Mouse (Mus musculus): Measurements from ENCODE around the gene Traf1. TPM values are rescaled to one million over a fixed set of nuclear protein-coding genes. Genes with fewer than 3 reads are reported as not detected.

The Traf1 gene
- total and polyA plus RNA-seq, 2 experiments from 2014 or later = 2.6 to 3.9 TPM

DNA sequence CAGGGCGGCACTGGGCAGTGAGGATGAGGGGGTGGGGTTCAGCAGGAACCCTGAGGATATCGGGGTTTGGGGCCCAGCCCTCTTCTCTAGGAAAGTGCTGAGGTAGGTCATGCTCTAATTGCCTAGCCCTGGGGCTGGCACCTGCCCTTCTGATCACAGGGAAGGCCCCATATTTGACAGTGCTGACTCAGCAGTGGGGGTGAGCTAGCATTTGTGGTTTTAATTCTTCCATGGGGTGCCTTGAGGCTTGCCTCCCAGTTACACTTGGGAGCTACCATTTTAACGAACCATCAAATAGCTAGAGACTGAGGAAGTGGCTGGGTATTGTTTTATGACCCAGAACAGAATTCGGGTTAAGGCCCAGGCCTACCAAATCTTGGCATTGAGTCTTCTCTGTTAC is 16.0 kb downstream of the Traf1 start:
- H3K27ac ChIP-seq = no peak overlapping the region
- TF ChIP-seq CTCF (IDR thresholded peaks at IDR 0.05; ENCODE audit: low read depth) = no peak
- no peak overlapping the region for H3K4me3 ChIP-seq (ENCODE audit: low read length)
- no peaks in the 10 kb centered on the region for H3K27me3 ChIP-seq (ENCODE audit: insufficient read depth, low read length)
- ATAC-seq (no peak), DNase-seq (ENCODE audit: low spot score) (no peak)
- no peaks in the 10 kb centered on the region; the same call in 1 of the 2 replicates for H3K4me1 ChIP-seq (ENCODE audit: insufficient read depth, low read length)
- H3K36me3 ChIP-seq (ENCODE audit: insufficient read depth, low read length) = no peaks in the 10 kb centered on the region
- H3K4me2 ChIP-seq (ENCODE audit: low read depth, low read length) = no peak overlapping the region
- H3K9me3 ChIP-seq (ENCODE audit: low read length) = no peaks in the 10 kb centered on the region
- WGBS = 84% methylated on average over 4 of the region's 4 CpGs
- H3K9ac ChIP-seq (replicated peaks; ENCODE audit: low read length) = no peak overlapping the region

DNA sequence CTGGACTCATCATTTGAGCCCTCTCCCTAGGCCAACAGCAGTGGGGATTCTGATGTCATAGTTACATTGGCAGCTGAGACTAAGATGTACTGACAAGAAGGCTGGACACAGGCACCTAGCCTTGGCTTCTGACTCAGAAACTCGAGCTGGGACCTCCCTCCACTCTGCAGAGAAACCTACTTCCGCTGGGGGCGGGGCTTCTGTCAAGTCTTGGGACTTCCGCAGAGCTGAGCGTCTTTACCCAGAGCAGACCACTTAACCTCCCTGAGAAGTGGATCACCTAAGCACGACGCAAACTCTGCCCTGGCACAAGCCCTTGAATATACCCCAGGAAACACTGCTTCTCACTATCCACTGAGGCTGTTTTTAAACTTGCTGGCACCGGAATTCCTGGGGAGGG is 16.8 kb downstream of the Traf1 start:
- H3K27me3 ChIP-seq (ENCODE audit: insufficient read depth, low read length) = no peaks in the 10 kb centered on the region
- no peaks in the 10 kb centered on the region for H3K36me3 ChIP-seq (ENCODE audit: insufficient read depth, low read length)
- H3K4me2 ChIP-seq (ENCODE audit: low read depth, low read length) = no peak overlapping the region
- DNase-seq (ENCODE audit: low spot score) (peak; percentile 12), ATAC-seq (no peak)
- H3K27ac ChIP-seq = no peak overlapping the region
- H3K9me3 ChIP-seq (ENCODE audit: low read length) = no peaks in the 10 kb centered on the region
- TF ChIP-seq CTCF (IDR thresholded peaks at IDR 0.05; ENCODE audit: low read depth) = no peak
- WGBS = 34% methylated on average over 8 of the region's 8 CpGs
- no peak overlapping the region for H3K4me3 ChIP-seq (ENCODE audit: low read length)
- H3K4me1 ChIP-seq (ENCODE audit: insufficient read depth, low read length) = peaks cover 5% of the 10 kb centered on the region; the same call in 1 of the 2 replicates
- no peak overlapping the region for H3K9ac ChIP-seq (replicated peaks; ENCODE audit: low read length)

DNA sequence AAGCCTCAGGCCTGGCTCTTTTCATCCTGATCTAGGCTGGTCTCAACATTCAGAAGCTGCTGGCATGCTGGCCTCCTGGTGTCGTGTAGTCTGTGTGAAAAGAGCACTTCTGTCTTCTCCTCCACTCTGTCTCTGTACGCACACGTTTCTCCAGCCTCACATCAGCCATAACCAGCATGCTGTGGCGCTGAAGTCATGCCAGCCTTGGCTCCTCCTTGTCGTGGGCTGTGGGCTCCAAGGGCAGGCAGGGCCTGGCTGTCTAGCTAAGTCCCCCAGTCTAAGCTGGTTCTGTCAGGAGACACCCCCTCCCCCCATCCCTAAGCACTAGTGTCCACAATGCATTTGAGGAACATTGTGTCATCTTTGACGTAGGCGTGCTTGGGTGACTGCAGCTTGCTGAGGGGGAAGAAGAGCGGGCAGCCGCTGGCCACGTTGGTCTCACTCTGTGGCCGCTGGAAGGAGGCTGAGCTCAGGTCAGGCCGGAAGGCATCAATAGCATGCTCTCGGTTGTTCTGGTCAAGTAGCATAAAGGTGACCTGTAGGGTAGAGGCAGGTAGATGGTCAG is 17.9 kb downstream of the Traf1 start:
- Histone ChIP-seq H3K9me3 (ENCODE audit: low read length) (no peaks in the 10 kb centered on the region), H3K4me3 (ENCODE audit: low read length) (no peak overlapping the region), H3K4me1 (ENCODE audit: insufficient read depth, low read length) (peaks cover 6% of the 10 kb centered on the region; the same call in 1 of the 2 replicates), H3K9ac (replicated peaks; ENCODE audit: low read length) (no peak overlapping the region), H3K36me3 (ENCODE audit: insufficient read depth, low read length) (no peaks in the 10 kb centered on the region), H3K4me2 (ENCODE audit: low read depth, low read length) (no peak overlapping the region), H3K27ac (no peak overlapping the region), H3K27me3 (ENCODE audit: insufficient read depth, low read length) (no peaks in the 10 kb centered on the region)
- WGBS = 69% methylated on average over 13 of the region's 13 CpGs
- peak; percentile 22 for DNase-seq (ENCODE audit: low spot score)
- ATAC-seq = no peak
- no peak for TF ChIP-seq CTCF (IDR thresholded peaks at IDR 0.05; ENCODE audit: low read depth)

DNA sequence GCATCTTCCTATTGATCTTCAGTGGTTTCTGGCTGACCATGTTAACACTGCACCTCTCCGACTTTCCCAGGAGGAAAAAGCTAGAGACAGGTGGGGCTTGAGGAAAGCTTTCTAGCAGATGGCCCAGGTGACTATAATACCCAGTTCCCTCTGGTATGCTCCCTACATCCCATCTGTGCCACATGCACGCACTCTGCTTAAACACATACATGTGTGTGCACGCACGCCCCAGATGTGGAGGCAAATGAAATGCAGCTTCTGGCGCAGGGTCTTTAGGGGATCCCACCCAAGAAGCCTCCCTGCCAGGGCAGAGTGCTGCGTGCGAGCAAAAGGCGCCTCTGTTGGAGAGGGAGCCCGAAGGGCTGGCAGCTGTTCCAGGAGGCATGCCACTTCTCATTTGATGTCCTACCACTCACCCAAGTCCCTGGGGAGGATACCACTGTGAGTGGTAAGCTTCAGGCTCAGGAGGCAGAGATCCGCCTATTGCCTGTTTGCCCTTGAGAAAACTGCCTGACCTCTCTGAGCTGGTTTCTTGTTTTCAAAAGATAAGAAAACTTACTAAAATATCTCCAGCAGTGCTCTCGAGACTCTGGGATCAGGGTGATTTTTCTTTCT is 20.4 kb downstream of the Traf1 start:
- no peak for ATAC-seq
- H3K4me3 ChIP-seq (ENCODE audit: low read length) = no peak overlapping the region
- no peak overlapping the region for H3K9ac ChIP-seq (replicated peaks; ENCODE audit: low read length)
- no peaks in the 10 kb centered on the region for H3K9me3 ChIP-seq (ENCODE audit: low read length)
- H3K27me3 ChIP-seq (ENCODE audit: insufficient read depth, low read length) = no peaks in the 10 kb centered on the region
- H3K4me1 ChIP-seq (ENCODE audit: insufficient read depth, low read length) = peaks cover 13% of the 10 kb centered on the region
- no peak for TF ChIP-seq CTCF (IDR thresholded peaks at IDR 0.05; ENCODE audit: low read depth)
- no peak for DNase-seq (ENCODE audit: low spot score)
- no peak overlapping the region for H3K4me2 ChIP-seq (ENCODE audit: low read depth, low read length)
- WGBS = 66% methylated on average over 11 of the region's 11 CpGs
- no peak overlapping the region for H3K27ac ChIP-seq
- H3K36me3 ChIP-seq (ENCODE audit: insufficient read depth, low read length) = no peaks in the 10 kb centered on the region

DNA sequence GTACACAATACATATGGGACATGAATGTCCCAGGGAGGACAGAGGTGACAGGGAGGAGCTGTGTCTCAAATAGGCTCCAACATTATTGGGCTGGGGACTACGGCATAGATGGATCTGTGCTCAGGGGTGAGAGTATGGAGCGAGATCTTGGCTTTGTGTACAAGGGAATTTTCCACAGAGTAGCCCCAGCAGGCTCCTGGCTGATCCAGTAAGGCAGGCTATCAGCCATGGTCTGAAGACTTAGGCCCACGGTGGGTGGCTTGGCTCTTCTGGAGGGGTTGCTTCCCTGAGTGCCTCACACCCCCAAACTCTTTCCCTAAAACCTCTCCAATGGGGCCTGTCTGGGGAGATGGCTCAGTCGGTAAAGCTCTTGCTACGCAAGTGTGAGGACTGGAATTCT is 21.3 kb downstream of the Traf1 start:
- ATAC-seq (no peak), DNase-seq (ENCODE audit: low spot score) (peak; percentile 17)
- H3K27me3 ChIP-seq (ENCODE audit: insufficient read depth, low read length) = no peaks in the 10 kb centered on the region
- H3K9ac ChIP-seq (replicated peaks; ENCODE audit: low read length) = no peak overlapping the region
- peaks cover 13% of the 10 kb centered on the region for H3K4me1 ChIP-seq (ENCODE audit: insufficient read depth, low read length)
- 54% methylated on average over 5 of the region's 5 CpGs for WGBS
- H3K27ac ChIP-seq = no peak overlapping the region
- no peaks in the 10 kb centered on the region for H3K36me3 ChIP-seq (ENCODE audit: insufficient read depth, low read length)
- H3K4me2 ChIP-seq (ENCODE audit: low read depth, low read length) = no peak overlapping the region
- no peaks in the 10 kb centered on the region for H3K9me3 ChIP-seq (ENCODE audit: low read length)
- TF ChIP-seq CTCF (IDR thresholded peaks at IDR 0.05; ENCODE audit: low read depth) = no peak
- H3K4me3 ChIP-seq (ENCODE audit: low read length) = no peak overlapping the region

DNA sequence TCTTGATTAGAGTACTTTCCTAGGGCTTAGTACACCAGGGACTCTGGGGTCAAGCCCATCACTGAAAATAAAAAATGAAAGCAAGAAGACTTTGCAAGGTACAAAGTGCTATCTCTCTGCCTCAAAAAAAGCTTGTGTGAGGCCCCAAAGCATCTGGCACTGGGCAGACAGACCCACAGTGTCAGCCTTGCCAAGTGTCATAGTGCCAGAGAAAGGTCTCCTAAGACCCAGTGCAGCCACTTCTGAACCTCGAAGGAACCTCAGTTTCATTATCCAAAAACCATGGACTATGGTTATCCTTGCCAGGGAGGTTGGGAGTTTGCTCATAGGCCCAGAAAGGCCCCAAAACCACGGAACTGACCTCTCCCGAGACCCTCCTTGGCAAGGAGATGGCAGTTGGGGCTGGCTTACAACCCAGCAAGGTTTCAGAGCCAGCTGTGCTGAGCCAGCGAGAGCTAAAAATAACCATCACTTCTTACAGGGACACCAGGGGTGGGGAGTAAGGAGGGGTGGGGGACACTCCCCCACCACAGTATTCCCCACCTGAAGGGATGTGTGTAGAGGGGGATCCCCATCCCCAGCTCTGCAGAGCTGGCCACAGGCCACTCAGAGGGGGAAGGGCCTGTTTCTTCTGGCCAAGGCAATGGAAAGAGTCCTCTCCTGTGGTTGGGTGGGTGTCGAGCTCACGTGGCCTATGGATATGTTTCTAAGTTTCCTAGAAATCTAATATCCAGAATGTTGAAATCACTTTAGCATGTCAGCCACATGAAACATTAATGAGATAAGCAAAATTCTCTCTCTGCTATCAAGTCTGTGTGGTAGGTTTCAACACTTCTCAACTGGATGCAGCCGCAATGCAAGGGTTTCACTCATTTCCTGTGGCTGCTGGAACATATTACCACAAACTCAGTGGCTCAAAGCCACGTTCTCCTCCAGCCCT is 23.0 kb downstream of the Traf1 start:
- no peak overlapping the region for H3K9ac ChIP-seq (replicated peaks; ENCODE audit: low read length)
- H3K4me3 ChIP-seq (ENCODE audit: low read length) = no peak overlapping the region
- H3K27ac ChIP-seq = peak overlapping the region; percentile 38; the same call in 1 of the 2 replicates
- 49% methylated on average over 8 of the region's 8 CpGs for WGBS
- ATAC-seq = 0 out of 2 replicates have a peak, but pooled peaks have one; percentile 35
- H3K4me2 ChIP-seq (ENCODE audit: low read depth, low read length) = no peak overlapping the region
- no peak for TF ChIP-seq CTCF (IDR thresholded peaks at IDR 0.05; ENCODE audit: low read depth)
- peak; percentile 51 for DNase-seq (ENCODE audit: low spot score)
- no peaks in the 10 kb centered on the region for H3K36me3 ChIP-seq (ENCODE audit: insufficient read depth, low read length)
- H3K9me3 ChIP-seq (ENCODE audit: low read length) = no peaks in the 10 kb centered on the region
- peaks cover 13% of the 10 kb centered on the region for H3K4me1 ChIP-seq (ENCODE audit: insufficient read depth, low read length)
- H3K27me3 ChIP-seq (ENCODE audit: insufficient read depth, low read length) = no peaks in the 10 kb centered on the region
